Comparison of ENCODE assay signal across 8 mouse cellular contexts in genomic region chr4:132274156-132274862, GRCm38 (mm10). TPM values are rescaled to one million over a fixed set of nuclear protein-coding genes. Genes with fewer than 3 reads are reported as not detected.
A peak's percentile ranks its signal among the peaks of the same experiment; 100 is the strongest.
DNase-seq lines count a peak whose midpoint lies in the region; ATAC-seq and TF ChIP-seq lines count a peak whose summit lies in the region.

Gene Taf12 (plus strand): TSS chr4:132274375.

- peaks cover 19% of the 10 kb centered on the region for H3K4me1 ChIP-seq in embryonic facial prominence, embryonic 13.5 days
- peaks cover 9% of the 10 kb centered on the region for H3K4me1 ChIP-seq in limb, embryonic 14.5 days (ENCODE audit: control insufficient read depth, insufficient read depth, low read length)
- H3K4me1 ChIP-seq in midbrain, postnatal 0 days (ENCODE audit: insufficient read depth, low read length): no peaks in the 10 kb centered on the region; the same call in 1 of the 2 replicates

- no peaks in the 10 kb centered on the region for H3K36me3 ChIP-seq in embryonic facial prominence, embryonic 13.5 days
- H3K36me3 ChIP-seq in limb, embryonic 14.5 days (ENCODE audit: control insufficient read depth, insufficient read depth, low read length): no peaks in the 10 kb centered on the region; the same call in 1 of the 2 replicates
- H3K36me3 ChIP-seq in midbrain, postnatal 0 days (ENCODE audit: insufficient read depth, low read length): no peaks in the 10 kb centered on the region

- no peak for TF ChIP-seq CTCF in midbrain, postnatal 0 days (IDR thresholded peaks at IDR 0.05)

- peak within 1 kb of the TSS; percentile 87 for H3K4me2 ChIP-seq in embryonic facial prominence, embryonic 13.5 days
- peak within 1 kb of the TSS; percentile 89 for H3K4me2 ChIP-seq in limb, embryonic 14.5 days (replicated peaks; ENCODE audit: low read depth, low read length, severe bottlenecking)
- peak within 1 kb of the TSS; percentile 90 for H3K4me2 ChIP-seq in midbrain, postnatal 0 days (ENCODE audit: low read depth, low read length, poor library complexity, severe bottlenecking)

- DNase-seq in 3134 (ENCODE audit: extremely low read depth, insufficient read length, low spot score): peak; percentile 95
- peak; percentile 93 to 94 for DNase-seq in adrenal gland, postnatal 36 days
- DNase-seq in heart, adult 8-10 months (ENCODE audit: low spot score): peak; percentile 91
- peak; percentile 94 for DNase-seq in kidney, adult 9 months
- peak; percentile 94 for DNase-seq in limb, embryonic 14.5 days (ENCODE audit: low spot score)
- peak; percentile 96 for DNase-seq in midbrain, postnatal 0 days (ENCODE audit: low spot score)
- DNase-seq in spleen, postnatal 14 days (ENCODE audit: low spot score in 2 of 2): peak; percentile 86 to 88

- no peaks in the 10 kb centered on the region for H3K9me3 ChIP-seq in embryonic facial prominence, embryonic 13.5 days
- no peaks in the 10 kb centered on the region for H3K9me3 ChIP-seq in limb, embryonic 14.5 days (ENCODE audit: control insufficient read depth, low read length)
- no peaks in the 10 kb centered on the region for H3K9me3 ChIP-seq in midbrain, postnatal 0 days (ENCODE audit: low read length)

- no peaks in the 10 kb centered on the region for H3K27me3 ChIP-seq in embryonic facial prominence, embryonic 13.5 days
- H3K27me3 ChIP-seq in limb, embryonic 14.5 days (ENCODE audit: control insufficient read depth, insufficient read depth, low read length): no peaks in the 10 kb centered on the region
- no peaks in the 10 kb centered on the region for H3K27me3 ChIP-seq in midbrain, postnatal 0 days (ENCODE audit: insufficient read depth, low read length)

- WGBS in embryonic facial prominence, embryonic 13.5 days: under 1% methylated on average over 48 of the region's 48 CpGs
- under 1% methylated on average over 46 of the region's 48 CpGs for WGBS in limb, embryonic 14.5 days
- WGBS in midbrain, postnatal 0 days: under 1% methylated on average over 48 of the region's 48 CpGs

- H3K4me3 ChIP-seq in embryonic facial prominence, embryonic 13.5 days: peak within 1 kb of the TSS; percentile 87
- H3K4me3 ChIP-seq in limb, embryonic 14.5 days (replicated peaks; ENCODE audit: low read length): peak within 1 kb of the TSS; percentile 62
- H3K4me3 ChIP-seq in midbrain, postnatal 0 days (ENCODE audit: low read depth, low read length): peak within 1 kb of the TSS; percentile 81

- H3K9ac ChIP-seq in embryonic facial prominence, embryonic 13.5 days: peak within 1 kb of the TSS; percentile 91
- H3K9ac ChIP-seq in limb, embryonic 14.5 days (ENCODE audit: low read depth, low read length, severe bottlenecking): peak within 1 kb of the TSS; percentile 71
- peak within 1 kb of the TSS; percentile 80 for H3K9ac ChIP-seq in midbrain, postnatal 0 days (replicated peaks; ENCODE audit: low read length, poor library complexity, severe bottlenecking)

- TF ChIP-seq POLR2A in limb, embryonic 14.5 days (IDR thresholded peaks at IDR 0.05; ENCODE audit: borderline replicate concordance, extremely low read depth, insufficient read depth, insufficient read length): peak; percentile 99

- H3K27ac ChIP-seq in embryonic facial prominence, embryonic 13.5 days: peak within 1 kb of the TSS; percentile 94
- H3K27ac ChIP-seq in limb, embryonic 14.5 days (replicated peaks; ENCODE audit: low read depth, low read length): peak within 1 kb of the TSS; percentile 74
- H3K27ac ChIP-seq in midbrain, postnatal 0 days (ENCODE audit: low read depth, low read length): peak within 1 kb of the TSS; percentile 88

- ATAC-seq in embryonic facial prominence, embryonic 13.5 days (ENCODE audit: insufficient number of reproducible peaks, insufficient read depth, low FRiP score, low TSS enrichment, low read depth): peak; percentile 88
- peak; percentile 88 for ATAC-seq in limb, embryonic 14.5 days (ENCODE audit: low FRiP score, low read depth)
- ATAC-seq in midbrain, postnatal 0 days (ENCODE audit: low FRiP score): peak; percentile 94

RNA-seq across cellular contexts. Expression of gene Taf12, which starts in this region (rescaled TPM):
- 10 to 100 TPM; 26.3 to 37.4 TPM for total RNA-seq in adrenal gland, postnatal 36 days (2021)
- polyA plus RNA-seq in embryonic facial prominence, embryonic 13.5 days (2015; fragmentation: Nextera tagmentation; extraction: Ambion mirVana): 52.5 and 57.9 TPM in 2 replicates
- 10 to 100 TPM; 29.4 to 35.8 (median 33.0) TPM for total RNA-seq in heart, adult 8-10 months (2022)
- 24.6 and 31.5 TPM in 2 replicates for polyA plus RNA-seq in limb, embryonic 14.5 days (2012; rRNA removed)
- polyA plus RNA-seq in limb, embryonic 14.5 days (2014; fragmentation: Nextera tagmentation; extraction: Ambion mirVana): 47.8 and 52.2 TPM in 2 replicates
- total RNA-seq in midbrain, postnatal 0 days (2014; rRNA removed): 9.0 and 19.8 TPM in 2 replicates
- polyA plus RNA-seq in midbrain, postnatal 0 days (2015; fragmentation: Nextera tagmentation; extraction: Ambion mirVana): 30.3 and 33.1 TPM in 2 replicates

Comparison
In these comparisons a context has a peak if more than half of its experiments do, and no peak if none do; other contexts are left out.
1. Peak in every context shown above with its lines: DNase-seq, ATAC-seq, H3K4me3 ChIP-seq and H3K27ac ChIP-seq.